Mouse (Mus musculus) G1E (cell line): ENCODE measurements at regions not wholly inside any gene's neighbourhood (a gene's known extent, or its start where the extent isn't known, plus 50 kb on each side); places are given as distances from the start of the nearest gene placed in this dataset.
A peak's percentile ranks its signal among the peaks of the same experiment; 100 is the strongest.

Experiments
- ATAC-seq: 2 replicates; pipeline ENCODE4 v1.8.0; 2016; ENCODE audit warnings: mild to moderate bottlenecking; ENCODE audit not compliant: insufficient number of reproducible peaks, poor library complexity, low FRiP score, severe bottlenecking; ENCODE audit errors: extremely low read depth
- DNase-seq: peaks from one replicate; pipeline ENCODE4 v3.0.0; 2012; ENCODE audit warnings: low spot score
- H3K27me3 ChIP-seq: 2 replicates; pipeline ENCODE4 v1.6.1; 2012; ENCODE audit warnings: mild to moderate bottlenecking, low read length, inconsistent platforms; ENCODE audit not compliant: insufficient read depth
- H3K36me3 ChIP-seq: replicated peaks from 2 replicates; pipeline ENCODE3; 2012; ENCODE audit warnings: mild to moderate bottlenecking, inconsistent platforms
- H3K4me1 ChIP-seq: 2 replicates; pipeline ENCODE4 v1.6.1; 2012; ENCODE audit warnings: low read depth, low read length, inconsistent platforms, mixed read lengths; ENCODE audit not compliant: insufficient read depth
- H3K4me3 ChIP-seq: 2 replicates; pipeline ENCODE4 v1.5.1; 2012; ENCODE audit warnings: low read depth, mild to moderate bottlenecking, inconsistent platforms, low read length, moderate library complexity, mixed read lengths
- H3K9me3 ChIP-seq: replicated peaks from 2 replicates; pipeline ENCODE4 v1.6.1; 2012; ENCODE audit warnings: inconsistent platforms
- CTCF ChIP-seq: IDR thresholded peaks from 2 replicates; pipeline ENCODE4 v1.5.1; 2012; ENCODE audit warnings: low read depth, low read length, inconsistent platforms, mixed read lengths
- GATA1 ChIP-seq: IDR thresholded peaks from 2 replicates; pipeline ENCODE4 v1.6.1; 2012; ENCODE audit warnings: borderline replicate concordance, low read length, inconsistent platforms, mixed read lengths
- GATA2 ChIP-seq: IDR thresholded peaks from 2 replicates; pipeline ENCODE4 v1.6.1; 2012; ENCODE audit warnings: low read depth, low read length, inconsistent platforms, borderline replicate concordance
- POLR2AphosphoS5 ChIP-seq: IDR thresholded peaks from 2 replicates; pipeline ENCODE4 v1.6.1; 2012; ENCODE audit warnings: low read depth, low read length, inconsistent platforms; ENCODE audit not compliant: insufficient replicate concordance
- TAL1 ChIP-seq: conservative IDR thresholded peaks from 2 replicates; pipeline ENCODE4 v1.6.1; 2012; ENCODE audit warnings: low read depth, low read length, inconsistent platforms, mixed read lengths

DNA sequence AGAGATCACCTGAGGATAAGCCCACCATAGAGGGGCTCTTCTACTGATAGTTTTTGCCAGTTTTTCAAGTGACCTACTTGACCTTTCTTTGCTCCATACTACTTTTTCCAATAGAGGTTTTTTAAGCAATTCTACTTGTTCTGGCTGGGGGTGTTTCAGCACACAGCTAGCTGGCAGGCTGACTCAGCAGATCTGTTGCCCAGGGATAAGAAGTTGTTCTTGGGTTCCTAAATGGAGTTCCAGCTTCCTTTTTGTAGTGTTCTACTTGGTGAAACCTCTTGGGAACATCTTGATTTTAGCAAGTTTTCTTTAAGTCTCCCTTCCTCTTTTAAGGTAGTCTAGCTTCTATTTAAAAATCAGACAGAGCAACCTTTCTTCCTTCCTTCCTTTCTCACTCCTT, 61.0 kb downstream of the 4930474N05Rik start:
- ATAC-seq (no peak), DNase-seq (no peak)
- Histone ChIP-seq H3K9me3 (no peaks in the 10 kb centered on the region), H3K4me3 (no peak overlapping the region), H3K4me1 (no peaks in the 10 kb centered on the region), H3K36me3 (no peaks in the 10 kb centered on the region), H3K27me3 (no peaks in the 10 kb centered on the region)
- TF ChIP-seq TAL1 = no peak
- TF ChIP-seq POLR2AphosphoS5 = no peak
- TF ChIP-seq CTCF = no peak
- no peak for TF ChIP-seq GATA1
- TF ChIP-seq GATA2 = no peak

DNA sequence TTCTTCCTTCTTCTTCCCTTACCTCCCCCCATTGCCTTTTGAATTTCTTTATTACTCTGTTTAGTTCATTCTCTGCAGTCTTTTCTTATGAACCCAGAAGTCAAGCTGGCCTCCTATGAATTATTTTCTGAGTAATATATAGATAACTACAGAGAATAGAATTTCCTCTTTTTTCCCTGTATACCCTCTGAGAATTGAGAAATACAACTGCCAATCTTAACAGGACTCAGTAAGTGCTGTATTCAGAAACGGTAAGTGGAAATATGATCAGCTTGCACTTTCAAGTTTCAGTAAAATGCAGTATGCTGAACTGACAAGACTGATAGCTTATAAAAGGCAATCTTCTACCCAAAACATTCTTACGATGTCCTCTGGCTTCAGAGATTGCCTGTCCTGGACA, 61.5 kb downstream of the 4930474N05Rik start:
- Histone ChIP-seq H3K36me3 (no peaks in the 10 kb centered on the region), H3K4me1 (no peaks in the 10 kb centered on the region), H3K4me3 (no peak overlapping the region), H3K9me3 (no peaks in the 10 kb centered on the region), H3K27me3 (no peaks in the 10 kb centered on the region)
- DNase-seq (no peak), ATAC-seq (no peak)
- TF ChIP-seq GATA2 (no peak), TAL1 (no peak), CTCF (no peak)

DNA sequence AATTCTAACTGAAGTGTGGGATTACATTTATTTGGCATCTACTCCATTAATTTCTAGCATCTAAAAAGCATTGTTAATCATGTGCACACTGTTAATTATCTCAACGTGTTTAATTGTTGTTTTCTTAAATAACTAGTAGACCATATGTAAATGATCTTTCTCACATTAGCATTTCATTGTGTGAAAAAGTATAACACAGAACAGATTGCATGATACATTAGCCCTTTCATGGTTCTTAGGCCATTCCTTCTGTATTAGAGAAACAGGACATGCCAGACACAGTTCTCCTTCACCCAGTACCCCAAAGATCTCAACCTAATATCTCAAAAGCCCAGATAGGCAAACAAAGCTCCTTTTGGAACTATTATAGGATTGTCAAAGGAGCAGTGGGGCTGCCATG, 89.0 kb downstream of the 4930474N05Rik start:
- no peak for ATAC-seq
- DNase-seq = no peak
- TF ChIP-seq GATA2 = no peak
- TF ChIP-seq TAL1 = no peak
- no peak for TF ChIP-seq CTCF
- no peak for TF ChIP-seq POLR2AphosphoS5
- no peak for TF ChIP-seq GATA1

DNA sequence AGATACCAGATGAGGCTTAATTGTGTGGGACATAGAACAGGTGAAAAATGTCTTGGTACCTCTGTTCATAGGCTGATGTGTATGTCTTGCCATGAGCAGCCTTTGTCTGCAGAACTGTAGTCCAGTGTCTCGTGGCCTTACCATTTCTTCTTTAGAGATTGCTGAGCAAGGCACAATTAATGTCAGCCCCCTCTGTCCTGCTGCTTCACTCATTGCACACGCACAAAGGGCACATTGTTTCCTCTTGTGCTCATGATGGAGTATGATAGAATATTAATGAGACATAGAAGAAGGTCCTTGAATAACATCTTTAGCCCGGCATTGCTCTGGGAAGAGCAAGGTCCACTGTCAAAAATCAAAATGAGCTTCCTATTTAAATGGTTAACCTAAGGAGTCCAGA, 101.8 kb downstream of the 4930474N05Rik start:
- Histone ChIP-seq H3K27me3 (no peaks in the 10 kb centered on the region), H3K4me3 (no peak overlapping the region), H3K36me3 (no peaks in the 10 kb centered on the region), H3K4me1 (no peaks in the 10 kb centered on the region), H3K9me3 (no peaks in the 10 kb centered on the region)
- no peak for DNase-seq
- no peak for TF ChIP-seq GATA2
- no peak for TF ChIP-seq GATA1
- no peak for TF ChIP-seq TAL1
- no peak for TF ChIP-seq POLR2AphosphoS5
- TF ChIP-seq CTCF = no peak
- no peak for ATAC-seq

More for the DNA sequence above, 89.0 kb downstream of the 4930474N05Rik start:
- Histone ChIP-seq H3K9me3 (no peaks in the 10 kb centered on the region), H3K4me3 (no peak overlapping the region), H3K4me1 (no peaks in the 10 kb centered on the region), H3K27me3 (no peaks in the 10 kb centered on the region), H3K36me3 (no peaks in the 10 kb centered on the region)

DNA sequence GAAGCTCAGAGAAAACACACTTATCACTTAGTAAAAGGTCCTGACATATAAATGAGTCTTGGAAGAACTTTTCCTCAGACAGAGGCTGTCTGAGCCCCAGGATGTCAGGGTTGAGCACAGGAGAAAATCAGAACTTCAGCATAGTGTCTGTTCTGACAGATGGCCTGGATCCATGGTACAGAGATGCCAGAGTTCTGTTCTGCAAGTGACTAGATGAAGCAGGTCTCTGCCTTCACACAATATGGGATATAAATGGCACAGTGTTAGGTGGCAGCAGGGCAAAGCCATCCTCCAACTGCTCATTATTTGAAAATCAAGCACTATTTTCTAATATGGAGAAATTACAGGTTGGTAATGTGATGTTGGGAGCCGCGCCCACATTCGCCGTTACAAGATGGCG, 103.7 kb downstream of the 4930474N05Rik start:
- H3K27me3 ChIP-seq = no peaks in the 10 kb centered on the region
- no peaks in the 10 kb centered on the region for H3K4me1 ChIP-seq
- DNase-seq (no peak), ATAC-seq (no peak)
- no peak overlapping the region for H3K4me3 ChIP-seq
- TF ChIP-seq POLR2AphosphoS5 (no peak), GATA2 (no peak), CTCF (no peak), GATA1 (no peak), TAL1 (no peak)
- H3K9me3 ChIP-seq = no peaks in the 10 kb centered on the region
- no peaks in the 10 kb centered on the region for H3K36me3 ChIP-seq

DNA sequence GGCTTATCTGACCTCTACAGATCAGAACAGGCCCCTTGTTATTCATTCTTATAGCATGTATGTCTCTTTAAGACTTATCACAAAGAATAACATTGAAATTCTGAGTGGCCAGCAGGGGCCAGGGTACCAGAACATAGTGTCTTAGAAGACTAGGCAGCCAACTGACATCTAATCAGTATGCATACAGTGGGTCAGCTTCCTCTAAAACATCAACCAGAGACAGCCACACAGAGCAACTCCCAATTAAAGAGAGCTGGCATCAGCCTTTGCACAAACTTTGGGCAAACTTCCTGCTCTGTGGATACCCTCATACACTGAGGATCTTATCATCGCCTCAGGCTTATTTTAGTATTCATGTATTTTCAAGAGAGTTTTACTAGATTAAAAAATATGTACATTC, 109.1 kb downstream of the 4930474N05Rik start:
- TF ChIP-seq GATA1 = no peak
- no peak for TF ChIP-seq POLR2AphosphoS5
- no peak for TF ChIP-seq TAL1
- TF ChIP-seq GATA2 = no peak
- no peak for TF ChIP-seq CTCF
- ATAC-seq = no peak
- no peak for DNase-seq
- H3K36me3 ChIP-seq = no peaks in the 10 kb centered on the region
- H3K27me3 ChIP-seq = no peaks in the 10 kb centered on the region
- no peaks in the 10 kb centered on the region for H3K4me1 ChIP-seq
- H3K9me3 ChIP-seq = no peaks in the 10 kb centered on the region
- H3K4me3 ChIP-seq = no peak overlapping the region

DNA sequence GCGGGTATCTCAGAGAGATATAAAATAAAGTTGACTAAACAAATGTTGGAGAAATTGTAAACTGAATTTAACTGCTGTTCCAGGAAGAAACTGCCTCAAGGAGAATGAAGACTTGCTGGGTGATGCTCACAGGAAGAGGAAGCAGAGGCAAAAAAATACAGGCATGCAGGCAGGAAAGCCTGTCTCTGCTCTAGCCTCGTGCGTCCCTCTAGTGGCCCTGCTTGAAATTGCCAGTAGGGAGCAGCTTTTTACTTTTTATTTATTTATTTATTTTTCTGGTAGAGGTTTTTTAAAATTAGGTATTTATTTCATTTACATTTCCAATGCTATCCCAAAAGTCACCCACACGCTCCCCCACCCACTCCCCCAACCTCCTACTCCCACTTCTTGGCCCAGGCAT, 118.1 kb downstream of the 4930474N05Rik start:
- ATAC-seq = peak; percentile 28; the same call in 1 of the 2 replicates
- Histone ChIP-seq H3K27me3 (no peaks in the 10 kb centered on the region), H3K9me3 (no peaks in the 10 kb centered on the region), H3K36me3 (no peaks in the 10 kb centered on the region), H3K4me3 (no peak overlapping the region), H3K4me1 (no peaks in the 10 kb centered on the region)
- no peak for DNase-seq
- TF ChIP-seq GATA2 (no peak), CTCF (no peak), GATA1 (no peak), POLR2AphosphoS5 (no peak), TAL1 (no peak)
